Mouse (Mus musculus): Measurements from ENCODE around the gene Olfr1564. TPM values are rescaled to one million over a fixed set of nuclear protein-coding genes. Genes with fewer than 3 reads are reported as not detected.
"Not testable (repeated sequence)": the region's sequence is repeated elsewhere in the genome, so short reads cannot be mapped to it uniquely, and the experiment has no call there.

Olfr1564 gene
- 0.08 TPM in 1 of 2 replicates, not detected in the other for polyA plus RNA-seq (2012; rRNA removed)

GRCm38 (mm10) chr17:33221590-33221989 lies at the start of gene Olfr1564:
Gene Olfr1564, minus strand, starts transcription at chr17:33221690.
- Histone ChIP-seq H3K36me3 (ENCODE audit: control insufficient read depth, insufficient read depth, low read length) (no peaks in the 10 kb centered on the region), H3K4me3 (ENCODE audit: insufficient read depth, low read depth, low read length) (no peak within 1 kb of the TSS), H3K4me1 (ENCODE audit: control insufficient read depth, insufficient read depth, low read length) (no peaks in the 10 kb centered on the region), H3K27ac (ENCODE audit: insufficient read depth, low read depth, low read length) (no peak within 1 kb of the TSS), H3K27me3 (replicated peaks; ENCODE audit: control insufficient read depth, insufficient read depth, low read length) (no peaks in the 10 kb centered on the region)
- WGBS, result 78% methylated on average over 2 of the region's 2 CpGs
- DNase-seq, result no peak
- TF ChIP-seq POLR2A (IDR thresholded peaks at IDR 0.05; ENCODE audit: low read depth, low read length) (no peak), CTCF (conservative IDR thresholded peaks at IDR 0.05; ENCODE audit: insufficient read depth, insufficient read length, low read depth, low read length) (no peak)

GRCm38 (mm10) chr17:33268907-33269306 lies 47.4 kb upstream of the Olfr1564 start:
- Histone ChIP-seq H3K4me1 (ENCODE audit: control insufficient read depth, insufficient read depth, low read length) (no peaks in the 10 kb centered on the region), H3K36me3 (ENCODE audit: control insufficient read depth, insufficient read depth, low read length) (no peaks in the 10 kb centered on the region), H3K27me3 (replicated peaks; ENCODE audit: control insufficient read depth, insufficient read depth, low read length) (no peaks in the 10 kb centered on the region), H3K27ac (ENCODE audit: insufficient read depth, low read depth, low read length) (no peak overlapping the region), H3K4me3 (ENCODE audit: insufficient read depth, low read depth, low read length) (no peak overlapping the region)
- TF ChIP-seq CTCF (conservative IDR thresholded peaks at IDR 0.05; ENCODE audit: insufficient read depth, insufficient read length, low read depth, low read length) (no peak), POLR2A (IDR thresholded peaks at IDR 0.05; ENCODE audit: low read depth, low read length) (no peak)
- DNase-seq, result no peak
- 76% methylated on average over 9 of the region's 9 CpGs for WGBS

- 83% methylated on average over 1 of the region's 1 CpGs for WGBS
- DNase-seq, result no peak
- TF ChIP-seq CTCF (conservative IDR thresholded peaks at IDR 0.05; ENCODE audit: insufficient read depth, insufficient read length, low read depth, low read length) (no peak), POLR2A (IDR thresholded peaks at IDR 0.05; ENCODE audit: low read depth, low read length) (no peak)
- Histone ChIP-seq H3K4me3 (ENCODE audit: insufficient read depth, low read depth, low read length) (no peak within 1 kb of the TSS), H3K27ac (ENCODE audit: insufficient read depth, low read depth, low read length) (no peak within 1 kb of the TSS), H3K36me3 (ENCODE audit: control insufficient read depth, insufficient read depth, low read length) (no peaks in the 10 kb centered on the region), H3K4me1 (ENCODE audit: control insufficient read depth, insufficient read depth, low read length) (no peaks in the 10 kb centered on the region), H3K27me3 (replicated peaks; ENCODE audit: control insufficient read depth, insufficient read depth, low read length) (no peaks in the 10 kb centered on the region)
Observed at GRCm38 (mm10) chr17:33264376-33264775, 42.9 kb upstream of the Olfr1564 start, which contains the start of gene Olfr63. Gene Olfr63, plus strand, starts transcription at chr17:33264676.

- not testable (repeated sequence) for H3K27me3 ChIP-seq (replicated peaks; ENCODE audit: control insufficient read depth, insufficient read depth, low read length); H3K4me1 ChIP-seq (ENCODE audit: control insufficient read depth, insufficient read depth, low read length); DNase-seq; H3K36me3 ChIP-seq (ENCODE audit: control insufficient read depth, insufficient read depth, low read length); H3K27ac ChIP-seq (ENCODE audit: insufficient read depth, low read depth, low read length); H3K4me3 ChIP-seq (ENCODE audit: insufficient read depth, low read depth, low read length)
- WGBS, result no CpG with 5 or more reads among the region's 2 CpGs
Observed at GRCm38 (mm10) chr17:33255319-33255657, 33.8 kb upstream of the Olfr1564 start.

- not testable (repeated sequence) for H3K36me3 ChIP-seq (ENCODE audit: control insufficient read depth, insufficient read depth, low read length); H3K27ac ChIP-seq (ENCODE audit: insufficient read depth, low read depth, low read length); H3K4me1 ChIP-seq (ENCODE audit: control insufficient read depth, insufficient read depth, low read length); DNase-seq; H3K4me3 ChIP-seq (ENCODE audit: insufficient read depth, low read depth, low read length); H3K27me3 ChIP-seq (replicated peaks; ENCODE audit: control insufficient read depth, insufficient read depth, low read length)
- WGBS, result 15% methylated on average over 1 of the region's 34 CpGs
Observed at GRCm38 (mm10) chr17:33254530-33255318, 33.2 kb upstream of the Olfr1564 start, which contains the start of gene Zfp955a. Gene Zfp955a, minus strand, starts transcription at chr17:33255145.

- DNase-seq, result peak; percentile 73
Observed at GRCm38 (mm10) chr17:33236646-33237045, 15.2 kb upstream of the Olfr1564 start.

GRCm38 (mm10) chr17:33191002-33191401 lies 30.5 kb downstream of the Olfr1564 start, which contains the start of gene Olfr239:
Gene Olfr239, plus strand, starts transcription at chr17:33191302.
- WGBS, result no CpG with 5 or more reads among the region's 2 CpGs
- not testable (repeated sequence) for H3K36me3 ChIP-seq (ENCODE audit: control insufficient read depth, insufficient read depth, low read length); H3K27me3 ChIP-seq (replicated peaks; ENCODE audit: control insufficient read depth, insufficient read depth, low read length); H3K4me1 ChIP-seq (ENCODE audit: control insufficient read depth, insufficient read depth, low read length); DNase-seq; H3K27ac ChIP-seq (ENCODE audit: insufficient read depth, low read depth, low read length); H3K4me3 ChIP-seq (ENCODE audit: insufficient read depth, low read depth, low read length)

More at GRCm38 (mm10) chr17:33236646-33237045, 15.2 kb upstream of the Olfr1564 start:
- not testable (repeated sequence) for H3K4me1 ChIP-seq (ENCODE audit: control insufficient read depth, insufficient read depth, low read length); H3K27me3 ChIP-seq (replicated peaks; ENCODE audit: control insufficient read depth, insufficient read depth, low read length); H3K4me3 ChIP-seq (ENCODE audit: insufficient read depth, low read depth, low read length); H3K27ac ChIP-seq (ENCODE audit: insufficient read depth, low read depth, low read length); H3K36me3 ChIP-seq (ENCODE audit: control insufficient read depth, insufficient read depth, low read length)
- WGBS, result 83% methylated on average over 1 of the region's 1 CpGs

- 91% methylated on average over 1 of the region's 1 CpGs for WGBS
- H3K4me3 ChIP-seq (ENCODE audit: insufficient read depth, low read depth, low read length); DNase-seq: not testable (repeated sequence)
Observed at GRCm38 (mm10) chr17:33168147-33168546, 53.3 kb downstream of the Olfr1564 start, which contains the start of gene Olfr55. Gene Olfr55, plus strand, starts transcription at chr17:33168447.

More at GRCm38 (mm10) chr17:33168147-33168546, 53.3 kb downstream of the Olfr1564 start, which contains the start of gene Olfr55:
- not testable (repeated sequence) for H3K27ac ChIP-seq (ENCODE audit: insufficient read depth, low read depth, low read length); H3K27me3 ChIP-seq (replicated peaks; ENCODE audit: control insufficient read depth, insufficient read depth, low read length); H3K36me3 ChIP-seq (ENCODE audit: control insufficient read depth, insufficient read depth, low read length); H3K4me1 ChIP-seq (ENCODE audit: control insufficient read depth, insufficient read depth, low read length)

Other genes starting within 250 kb of the Olfr1564 start
- gene Zfp952, start 228.6 kb downstream of the Olfr1564 start, polyA plus RNA-seq (2012; rRNA removed), result 2.3 and 2.6 TPM in 2 replicates
- gene Zfp763, start 188.3 kb downstream of the Olfr1564 start, polyA plus RNA-seq (2012; rRNA removed), result 0.83 and 1.2 TPM in 2 replicates
- not detected in 2 replicates for gene 4921501E09Rik, start 153.6 kb downstream of the Olfr1564 start, polyA plus RNA-seq (2012; rRNA removed)
- gene Zfp563, start 132.4 kb downstream of the Olfr1564 start, polyA plus RNA-seq (2012; rRNA removed), result 2.2 and 2.8 TPM in 2 replicates
- gene Morc2b, start 82.0 kb downstream of the Olfr1564 start, polyA plus RNA-seq (2012; rRNA removed), result 0.01 TPM in 1 of 2 replicates, not detected in the other
- gene Olfr55, start 53.2 kb downstream of the Olfr1564 start, polyA plus RNA-seq (2012; rRNA removed), result not detected in 2 replicates
- gene Olfr239, start 30.4 kb downstream of the Olfr1564 start, polyA plus RNA-seq (2012; rRNA removed), result not detected in 2 replicates
- gene Zfp955a, start 33.5 kb upstream of the Olfr1564 start, polyA plus RNA-seq (2012; rRNA removed), result 0.94 and 1.6 TPM in 2 replicates
- not detected in 2 replicates for gene Olfr63, start 43.0 kb upstream of the Olfr1564 start, polyA plus RNA-seq (2012; rRNA removed)
- gene Zfp955b, start 67.9 kb upstream of the Olfr1564 start, polyA plus RNA-seq (2012; rRNA removed), result 1.6 and 2.3 TPM in 2 replicates
- gene Zfp81, start 137.2 kb upstream of the Olfr1564 start, polyA plus RNA-seq (2012; rRNA removed), result 0.76 and 1.1 TPM in 2 replicates
- gene Zfp101, start 173.0 kb upstream of the Olfr1564 start, polyA plus RNA-seq (2012; rRNA removed), result 1.8 and 2.1 TPM in 2 replicates
- gene Actl9, start 211.2 kb upstream of the Olfr1564 start, polyA plus RNA-seq (2012; rRNA removed), result 0.33 and 0.53 TPM in 2 replicates

All from kidney, adult 2 months (tissue).